Mouse (Mus musculus): ENCODE data around the gene Cd83. TPM values are rescaled to one million over a fixed set of nuclear protein-coding genes. Genes with fewer than 3 reads are reported as not detected.

Cd83 gene
- polyA plus RNA-seq, 1 experiment from 2014 or later = not detected

DNA sequence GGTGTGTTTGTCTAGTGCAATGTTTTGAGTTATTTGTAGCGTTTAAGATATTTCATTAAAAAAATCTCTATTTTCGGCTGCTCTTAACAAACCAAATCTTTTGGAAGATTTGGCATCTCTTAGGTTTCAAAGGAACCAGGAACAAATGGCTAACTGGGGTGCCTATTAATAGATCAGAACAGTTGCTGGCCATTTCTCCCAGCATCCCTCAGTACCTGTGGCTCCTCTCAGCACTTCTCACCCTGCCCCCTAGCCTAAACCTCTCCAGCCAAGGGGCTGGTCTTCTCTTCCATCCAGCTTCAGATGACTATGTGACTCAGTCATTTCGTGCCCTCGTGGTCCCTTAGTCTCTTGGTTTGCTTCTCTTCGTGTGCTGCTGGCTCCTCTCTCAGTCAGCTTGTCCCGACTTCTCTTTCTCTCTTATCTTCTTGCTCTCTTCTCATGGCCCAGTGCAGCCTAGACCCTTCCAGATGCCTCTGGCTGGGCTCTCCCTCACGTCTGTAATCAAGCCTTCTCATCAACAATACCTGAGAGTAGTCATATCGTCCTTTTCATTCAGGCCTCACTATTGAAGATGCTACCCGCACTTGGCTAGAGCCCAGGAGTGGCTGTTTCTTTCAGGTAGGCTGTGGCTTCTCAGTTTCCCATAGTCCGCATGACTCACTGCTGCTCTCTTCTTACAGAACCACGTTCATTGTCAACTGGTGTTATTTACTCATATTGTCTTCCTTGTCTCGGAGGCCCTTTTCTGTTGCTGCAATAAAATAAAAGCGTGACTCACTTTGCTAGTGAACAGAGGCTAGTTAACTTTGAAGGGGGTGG lies 9.8 kb upstream of the Cd83 start:
- ATAC-seq (peak; percentile 20), DNase-seq (ENCODE audit: low read depth, low spot score) (peak; percentile 87)
- TF ChIP-seq CTCF (IDR thresholded peaks at IDR 0.05) = no peak
- ChIA-PET POLR2A (no interaction called here), CTCF (no interaction called here)
- H3K27me3 ChIP-seq = no peaks in the 10 kb centered on the region
- in situ Hi-C loops (cut with MboI; ENCODE audit: low pct_unique_long_range_greater_than_20kb) = loop anchor here (5.0 to 10.0 kb wide), 2 partner anchors 72 to 310 kb away; no protein-coding TSS in a partner anchor

DNA sequence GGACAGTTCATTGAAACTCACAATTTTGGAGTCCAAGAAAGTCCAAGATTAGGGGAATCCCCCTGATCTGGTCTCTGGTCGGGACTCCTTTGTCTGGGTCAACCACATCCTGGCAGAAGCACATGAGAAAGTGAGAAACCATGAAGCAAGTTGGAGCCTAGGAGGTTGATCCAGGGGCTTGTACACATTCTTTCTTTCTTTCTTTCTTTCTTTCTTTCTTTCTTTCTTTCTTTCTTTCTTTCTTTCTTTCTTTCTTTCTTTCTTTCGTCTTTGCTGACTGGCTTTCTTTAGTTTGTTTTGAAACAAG lies 9.2 kb upstream of the Cd83 start:
- POLR2A ChIA-PET = no interaction called here
- in situ Hi-C loops (cut with MboI; ENCODE audit: low pct_unique_long_range_greater_than_20kb) = loop anchor here (5.0 to 10.0 kb wide), 2 partner anchors 72 to 309 kb away; no protein-coding TSS in a partner anchor

DNA sequence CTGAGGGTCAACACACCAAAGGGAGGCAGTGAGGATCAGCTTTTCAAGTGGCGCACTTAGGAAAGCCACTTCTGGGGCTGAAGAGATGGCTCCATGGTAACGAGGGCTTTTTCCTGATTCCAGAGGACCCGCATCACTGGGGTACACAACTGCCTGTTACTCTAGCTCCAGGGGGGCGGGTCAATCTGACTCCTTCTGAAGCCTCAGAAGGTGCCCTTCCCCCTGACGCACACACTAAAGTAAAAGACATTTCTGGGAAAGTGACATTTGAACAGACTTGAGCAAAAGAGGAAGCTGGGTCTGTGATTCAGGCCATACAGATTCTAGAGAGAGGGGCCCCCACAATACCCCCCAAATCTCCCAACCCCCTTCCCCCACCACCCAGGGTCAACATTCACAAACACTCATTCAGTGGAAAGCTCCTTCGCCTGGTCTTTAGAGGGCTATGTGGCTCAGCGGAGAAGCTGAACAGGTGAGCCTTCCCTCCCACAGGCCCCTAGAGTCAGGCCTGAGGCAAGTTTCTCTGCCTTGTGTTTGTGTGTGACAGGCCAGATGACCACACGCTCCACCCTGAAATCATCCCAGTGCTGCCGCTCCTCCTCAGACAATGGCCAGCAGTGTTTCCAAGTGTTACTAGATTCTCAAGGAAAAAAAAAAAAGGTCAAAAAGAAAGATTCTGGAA lies 7.1 kb upstream of the Cd83 start:
- in situ Hi-C loops (cut with MboI; ENCODE audit: low pct_unique_long_range_greater_than_20kb) = loop anchor here (5.0 to 10.0 kb wide), 2 partner anchors 70 to 307 kb away; no protein-coding TSS in a partner anchor
- ChIA-PET POLR2A (interaction anchor here (0.9 kb wide), 1 partner anchor 26 kb away, joined by 4 read pairs; no protein-coding TSS in a partner anchor), CTCF (no interaction called here)
- TF ChIP-seq CTCF (IDR thresholded peaks at IDR 0.05) = no peak
- no peak for ATAC-seq
- no peaks in the 10 kb centered on the region for H3K27me3 ChIP-seq
- DNase-seq (ENCODE audit: low read depth, low spot score) = no peak

More for the DNA sequence above, 9.2 kb upstream of the Cd83 start:
- TF ChIP-seq CTCF (IDR thresholded peaks at IDR 0.05) = no peak
- no peaks in the 10 kb centered on the region for H3K27me3 ChIP-seq
- no peak for DNase-seq (ENCODE audit: low read depth, low spot score)
- ATAC-seq = no peak
- CTCF ChIA-PET = no interaction called here

DNA sequence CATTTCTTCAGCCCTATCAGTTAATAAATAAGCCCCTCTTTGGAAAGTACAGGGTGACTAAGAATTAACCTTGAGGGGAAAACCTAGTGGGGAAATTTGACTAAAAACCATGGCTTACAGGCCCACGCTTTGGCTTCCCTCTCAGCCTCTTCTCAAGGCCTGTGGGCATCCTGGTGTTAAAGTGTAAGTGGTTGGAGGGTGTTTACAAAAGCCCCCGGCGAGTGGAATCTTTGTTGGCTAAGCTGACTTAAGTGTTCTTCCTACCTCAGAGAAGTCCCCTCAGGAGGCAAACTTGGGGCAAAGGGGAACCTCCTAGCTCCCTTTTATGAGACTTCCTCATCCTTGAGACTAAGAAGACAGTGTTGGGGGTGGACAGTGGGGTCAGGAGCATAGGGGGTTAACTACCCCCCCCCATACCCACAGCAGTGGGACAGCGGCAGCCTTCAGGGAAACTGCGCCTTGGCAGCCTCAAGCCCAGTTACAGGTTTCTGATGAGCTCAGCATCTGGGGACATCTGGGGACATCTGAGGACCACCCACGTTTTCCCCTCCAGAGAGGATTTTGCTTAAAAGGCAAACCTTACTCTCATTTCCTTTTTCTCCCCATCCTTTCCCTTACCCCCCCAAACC lies 6.4 kb upstream of the Cd83 start:
- no peak for TF ChIP-seq CTCF (IDR thresholded peaks at IDR 0.05)
- ATAC-seq (no peak), DNase-seq (ENCODE audit: low read depth, low spot score) (no peak)
- ChIA-PET POLR2A (interaction anchor here (0.6 to 0.9 kb wide), 2 partner anchors 25 to 174 kb away, joined by 4 read pairs; no protein-coding TSS in a partner anchor), CTCF (no interaction called here)
- H3K27me3 ChIP-seq = no peaks in the 10 kb centered on the region
- in situ Hi-C loops (cut with MboI; ENCODE audit: low pct_unique_long_range_greater_than_20kb) = loop anchor here (5.0 to 10.0 kb wide), 2 partner anchors 69 to 307 kb away; no protein-coding TSS in a partner anchor

DNA sequence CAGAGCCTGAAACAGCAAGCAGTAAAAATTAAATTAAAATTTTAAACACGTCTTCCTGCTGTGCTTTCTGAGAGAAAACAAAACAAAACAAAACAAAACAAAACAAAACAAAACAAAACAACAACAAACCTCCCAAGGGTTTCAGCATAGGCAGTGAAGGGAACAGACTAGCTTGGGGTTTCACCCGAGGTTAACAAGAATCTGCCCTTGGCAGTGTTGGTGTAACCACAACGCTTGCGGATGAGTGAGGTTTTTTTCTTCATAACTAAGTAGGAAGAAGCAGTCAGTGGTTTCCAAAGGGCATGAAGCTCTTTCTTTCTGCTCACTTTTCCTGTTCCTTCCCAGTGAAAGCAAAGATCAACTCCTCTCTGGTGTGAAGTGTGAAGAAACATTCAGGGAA lies 5.6 kb upstream of the Cd83 start:
- no peak for TF ChIP-seq CTCF (IDR thresholded peaks at IDR 0.05)
- in situ Hi-C loops (cut with MboI; ENCODE audit: low pct_unique_long_range_greater_than_20kb) = loop anchor here (5.0 to 10.0 kb wide), 2 partner anchors 68 to 306 kb away; no protein-coding TSS in a partner anchor
- no peak for ATAC-seq
- H3K27me3 ChIP-seq = no peaks in the 10 kb centered on the region
- ChIA-PET POLR2A (interaction anchor here (0.6 kb wide), 1 partner anchor 175 kb away, joined by 4 read pairs; no protein-coding TSS in a partner anchor), CTCF (interaction anchor here (0.9 kb wide), 1 partner anchor 9 kb away, joined by 3 read pairs; no protein-coding TSS in a partner anchor)
- DNase-seq (ENCODE audit: low read depth, low spot score) = no peak

DNA sequence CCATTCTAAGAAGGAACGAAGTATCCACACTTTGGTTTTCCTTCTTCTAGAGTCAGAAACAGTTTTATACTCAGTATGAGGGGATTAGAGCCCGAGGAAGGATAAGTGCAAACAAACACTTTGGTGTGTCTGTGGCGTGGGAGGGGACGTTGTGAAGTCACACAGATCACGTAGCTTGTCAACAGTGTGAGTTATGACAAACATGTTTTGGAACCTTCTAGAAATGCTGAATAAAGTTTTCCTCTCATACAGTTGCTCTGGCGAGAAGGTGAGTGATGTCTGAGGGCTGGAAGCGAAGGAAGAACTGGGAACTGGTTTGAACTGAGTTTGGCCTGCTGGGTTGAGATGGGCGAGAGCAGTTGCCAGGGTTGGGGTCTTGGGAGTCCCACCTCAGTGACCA lies 4.5 kb upstream of the Cd83 start:
- ChIA-PET CTCF (no interaction called here), POLR2A (no interaction called here)
- DNase-seq (ENCODE audit: low read depth, low spot score) = no peak
- H3K27me3 ChIP-seq = no peaks in the 10 kb centered on the region
- ATAC-seq = no peak
- TF ChIP-seq CTCF (IDR thresholded peaks at IDR 0.05) = no peak
- in situ Hi-C loops (cut with MboI; ENCODE audit: low pct_unique_long_range_greater_than_20kb) = no loop called here

DNA sequence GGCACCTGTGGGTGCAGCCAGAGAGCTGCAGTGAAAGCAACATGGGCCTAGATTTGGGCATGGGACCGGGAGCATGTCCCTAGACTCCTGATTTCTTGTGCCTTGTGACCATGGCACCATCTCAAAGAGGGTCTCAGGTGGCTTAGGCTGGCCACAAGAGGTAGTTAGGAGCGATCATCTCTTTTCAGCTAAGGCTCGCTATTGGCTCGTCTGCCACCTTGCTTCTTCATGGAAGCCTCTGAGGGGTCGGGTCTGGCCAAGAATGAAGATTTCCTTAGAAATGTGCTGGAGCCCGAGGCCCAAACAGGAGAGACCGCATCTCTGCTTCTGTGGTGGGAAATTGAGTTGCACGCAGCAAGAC lies 1.1 kb downstream of the Cd83 start:
- in situ Hi-C loops (cut with MboI; ENCODE audit: low pct_unique_long_range_greater_than_20kb) = no loop called here
- peaks cover 3% of the 10 kb centered on the region for H3K27me3 ChIP-seq
- ChIA-PET POLR2A (interaction anchor here (0.5 kb wide), 1 partner anchor 781 kb away, joined by 6 read pairs; no protein-coding TSS in a partner anchor), CTCF (no interaction called here)
- no peak for TF ChIP-seq CTCF (IDR thresholded peaks at IDR 0.05)
- no peak for ATAC-seq
- DNase-seq (ENCODE audit: low read depth, low spot score) = no peak

DNA sequence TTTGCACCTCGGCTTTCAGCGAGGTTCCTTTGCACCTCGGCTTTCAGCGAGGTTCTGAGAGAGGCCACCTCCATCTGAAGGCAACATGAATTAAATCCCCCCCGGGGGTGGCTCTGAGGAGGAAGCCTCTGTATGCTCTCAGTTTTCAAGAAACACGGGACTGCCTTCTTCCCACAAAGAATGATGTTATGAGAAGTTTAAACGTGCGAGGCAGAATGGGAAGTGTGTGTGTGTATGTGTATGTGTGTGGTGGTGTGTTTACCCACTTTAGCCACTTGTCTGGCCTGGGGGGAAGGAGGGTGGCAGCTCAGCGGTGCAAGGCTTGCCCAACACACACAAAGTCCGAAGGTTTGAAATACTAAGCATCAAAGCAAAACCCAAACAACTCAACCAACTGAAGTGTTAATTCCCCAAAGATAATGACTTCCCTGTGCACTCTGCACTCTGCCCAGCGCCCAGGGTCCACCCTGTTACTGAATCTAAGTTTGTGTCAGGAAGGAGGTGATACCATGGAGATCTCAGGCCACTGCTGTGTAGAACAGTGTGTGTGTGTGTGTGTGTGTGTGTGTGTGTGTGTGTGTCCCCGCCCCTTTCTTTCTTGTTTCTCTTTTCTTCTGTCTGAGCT lies 1.7 kb downstream of the Cd83 start:
- DNase-seq (ENCODE audit: low read depth, low spot score) = no peak
- ATAC-seq = no peak
- no peak for TF ChIP-seq CTCF (IDR thresholded peaks at IDR 0.05)
- peaks cover 6% of the 10 kb centered on the region for H3K27me3 ChIP-seq
- POLR2A ChIA-PET = no interaction called here
- in situ Hi-C loops (cut with MboI; ENCODE audit: low pct_unique_long_range_greater_than_20kb) = no loop called here
- CTCF ChIA-PET = no interaction called here

DNA sequence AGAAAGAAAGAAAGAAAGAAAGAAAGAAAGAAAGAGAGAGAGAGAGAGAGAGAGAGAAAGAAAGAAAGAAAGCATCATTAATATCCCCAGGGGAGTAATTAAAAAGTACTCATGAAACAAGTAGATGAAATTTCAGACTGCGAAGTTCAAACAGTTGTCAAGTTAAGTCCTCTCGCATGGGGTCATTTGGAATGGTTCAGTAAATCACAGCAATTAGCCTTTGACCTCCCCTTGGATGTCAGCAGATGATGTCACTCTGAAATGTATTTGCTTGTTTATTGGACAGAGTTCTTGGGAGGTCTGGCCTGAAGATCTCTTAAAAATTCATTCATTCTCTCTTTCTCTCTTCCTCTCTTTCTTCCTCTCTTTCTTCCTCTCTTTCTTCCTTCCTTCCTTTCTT lies 2.7 kb downstream of the Cd83 start:
- in situ Hi-C loops (cut with MboI; ENCODE audit: low pct_unique_long_range_greater_than_20kb) = no loop called here
- H3K27me3 ChIP-seq = peaks cover 6% of the 10 kb centered on the region
- no peak for ATAC-seq
- ChIA-PET CTCF (no interaction called here), POLR2A (no interaction called here)
- no peak for DNase-seq (ENCODE audit: low read depth, low spot score)
- TF ChIP-seq CTCF (IDR thresholded peaks at IDR 0.05) = no peak

DNA sequence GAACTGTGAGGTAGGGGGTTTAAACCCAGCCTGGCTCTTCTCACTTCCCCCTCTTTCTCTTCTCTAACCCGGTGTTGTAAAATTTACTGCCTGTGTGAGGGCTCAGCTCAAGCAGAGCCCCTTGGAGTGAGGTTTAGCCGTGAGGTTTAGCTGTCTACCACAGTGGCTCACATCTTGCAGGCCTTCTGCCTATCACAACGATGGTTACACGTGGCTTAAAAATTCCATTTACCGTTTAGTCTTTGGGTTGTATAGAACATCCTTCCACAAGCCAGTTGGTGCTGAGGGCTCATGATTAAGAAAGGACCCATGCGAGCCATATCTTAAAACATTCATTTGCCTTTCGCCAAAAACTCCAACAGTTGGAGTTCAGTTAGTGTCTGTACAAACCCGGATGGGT lies 3.5 kb downstream of the Cd83 start:
- ChIA-PET POLR2A (no interaction called here), CTCF (interaction anchor here (0.9 kb wide), 1 partner anchor 11 kb away, joined by 4 read pairs; no protein-coding TSS in a partner anchor)
- TF ChIP-seq CTCF (IDR thresholded peaks at IDR 0.05) = no peak
- ATAC-seq (no peak), DNase-seq (ENCODE audit: low read depth, low spot score) (no peak)
- peaks cover 7% of the 10 kb centered on the region for H3K27me3 ChIP-seq
- in situ Hi-C loops (cut with MboI; ENCODE audit: low pct_unique_long_range_greater_than_20kb) = no loop called here

Data from Patski (cell line).